Mouse (Mus musculus) stomach, embryonic 14.5 days (tissue): Measurements from ENCODE around the gene B3galt6. TPM values are rescaled to one million over a fixed set of nuclear protein-coding genes. Genes with fewer than 3 reads are reported as not detected.
A peak's percentile ranks its signal among the peaks of the same experiment; 100 is the strongest.

Source experiments
- ATAC-seq: fragments of 200-750 bp; cut with Nextera tagmentation; 2 replicates; pipeline ENCODE4 v1.8.0; 2017; ENCODE audit warnings: low read depth, moderate TSS enrichment; ENCODE audit not compliant: insufficient number of reproducible peaks, insufficient read depth, low FRiP score
- H3K27ac ChIP-seq: fragments of 300-500 bp; sonication (generic); 2 replicates; pipeline ENCODE4 v1.5.1; 2014; ENCODE audit warnings: mild to moderate bottlenecking, low read length, moderate library complexity, mixed read lengths
- H3K27me3 ChIP-seq: fragments of 300-500 bp; sonication (generic); 2 replicates; pipeline ENCODE4 v1.6.1; 2014; ENCODE audit warnings: low read length, control low read depth, mixed read lengths; ENCODE audit not compliant: control insufficient read depth, insufficient read depth
- H3K36me3 ChIP-seq: fragments of 300-500 bp; sonication (generic); 2 replicates; pipeline ENCODE4 v1.6.1; 2014; ENCODE audit warnings: mild to moderate bottlenecking, control low read depth, low read length, moderate library complexity, mixed read lengths; ENCODE audit not compliant: control insufficient read depth, insufficient read depth
- H3K4me1 ChIP-seq: fragments of 300-500 bp; sonication (generic); 2 replicates; pipeline ENCODE4 v1.6.1; 2014; ENCODE audit warnings: low read length, control low read depth, mixed read lengths; ENCODE audit not compliant: control insufficient read depth, insufficient read depth
- H3K4me2 ChIP-seq: fragments of 300-500 bp; sonication (generic); replicated peaks from 2 replicates; pipeline ENCODE4 v1.6.1; 2014; ENCODE audit warnings: low read depth, low read length, control low read depth
- H3K4me3 ChIP-seq: fragments of 300-500 bp; sonication (generic); 2 replicates; pipeline ENCODE4 v1.5.1; 2014; ENCODE audit warnings: low read depth, low read length, control low read depth
- H3K9ac ChIP-seq: fragments of 300-500 bp; sonication (generic); replicated peaks from 2 replicates; pipeline ENCODE4 v1.6.1; 2014; ENCODE audit warnings: low read depth, mild to moderate bottlenecking, control low read depth, low read length, moderate library complexity, mixed read lengths
- H3K9me3 ChIP-seq: fragments of 300-500 bp; sonication (generic); 2 replicates; pipeline ENCODE4 v1.6.1; 2016; ENCODE audit warnings: low read depth, low read length, control low read depth; ENCODE audit not compliant: control insufficient read depth
- WGBS: fragments of 180-500 bp; shearing (Covaris S2); extraction: QIAGEN DNeasy Blood & Tissue Kit; methylation state at CpG from one replicate; pipeline ENCODE4 v1.1.7; 2014; 5-methylcytosine and 5-hydroxymethylcytosine counted together
- polyA plus RNA-seq: library from polyadenylated mRNA; unstranded; fragments of >200 nt; fragmentation: Nextera tagmentation; extraction: Ambion mirVana; gene quantifications from 2 replicates; pipeline ENCODE4 v1.2.1, GENCODE M21; 2014

The B3galt6 gene
- polyA plus RNA-seq, 1 experiment from 2014 or later: 18.6 TPM

DNA sequence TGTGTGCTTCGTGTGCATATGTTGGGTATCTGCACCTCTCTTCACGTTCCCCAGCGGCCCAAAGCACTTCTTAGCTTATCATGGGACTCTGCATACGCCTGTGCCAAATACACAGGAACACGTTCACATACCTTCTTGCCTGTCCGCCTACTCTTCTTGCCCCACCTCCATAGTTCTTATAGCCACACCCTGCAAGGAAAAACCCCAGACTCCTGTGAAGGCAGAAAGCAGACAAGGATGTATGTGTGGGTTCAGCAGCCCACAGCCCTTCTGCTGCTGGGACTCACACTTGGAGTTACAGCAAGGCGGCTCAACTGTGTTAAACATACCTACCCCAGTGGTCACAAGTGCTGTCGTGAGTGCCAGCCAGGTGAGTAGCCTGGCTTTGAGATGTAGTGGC lies 21.2 kb upstream of the B3galt6 start, which contains the start of gene Tnfrsf4:
Gene Tnfrsf4 (plus strand): TSS at position 207 of the 400 bp plus-strand sequence.
- Histone ChIP-seq H3K27ac (no peak within 1 kb of the TSS), H3K36me3 (peaks cover 38% of the 10 kb centered on the region), H3K9ac (no peak within 1 kb of the TSS), H3K9me3 (no peaks in the 10 kb centered on the region), H3K4me1 (no peaks in the 10 kb centered on the region), H3K4me2 (no peak within 1 kb of the TSS), H3K27me3 (no peaks in the 10 kb centered on the region), H3K4me3 (no peak within 1 kb of the TSS)
- WGBS: 74% methylated on average over 8 of the region's 8 CpGs
- ATAC-seq: no peak

DNA sequence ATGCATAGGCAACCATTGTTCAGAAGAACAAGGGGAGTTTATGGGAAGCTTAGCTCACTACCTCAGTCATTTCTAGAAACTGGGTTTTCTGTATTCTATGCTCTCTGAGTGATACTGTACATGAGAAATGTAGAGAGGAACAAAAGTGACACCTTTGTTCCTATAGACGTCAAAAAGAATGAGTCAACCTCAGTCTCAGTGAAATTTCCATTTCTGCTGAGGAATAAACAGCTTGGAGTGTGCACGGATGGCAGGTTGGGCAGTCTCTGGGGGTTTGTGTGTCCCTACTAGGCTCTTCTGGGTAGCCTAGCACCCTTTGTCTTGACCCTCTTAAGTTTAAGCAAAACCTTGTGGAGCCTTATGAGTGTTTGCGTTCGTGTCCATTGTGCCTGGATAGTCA lies 15.9 kb upstream of the B3galt6 start:
- Histone ChIP-seq H3K9me3 (no peaks in the 10 kb centered on the region), H3K4me3 (no peak overlapping the region), H3K4me2 (no peak overlapping the region), H3K27ac (no peak overlapping the region), H3K27me3 (no peaks in the 10 kb centered on the region), H3K4me1 (no peaks in the 10 kb centered on the region), H3K36me3 (peaks cover 81% of the 10 kb centered on the region), H3K9ac (no peak overlapping the region)
- ATAC-seq: no peak
- 95% methylated on average over 4 of the region's 4 CpGs for WGBS

GRCm38 (mm10) chr4:156004109-156004508 lies 11.7 kb upstream of the B3galt6 start:
- Histone ChIP-seq H3K4me2 (no peak overlapping the region), H3K36me3 (peaks cover 79% of the 10 kb centered on the region), H3K9ac (no peak overlapping the region), H3K9me3 (no peaks in the 10 kb centered on the region), H3K27me3 (no peaks in the 10 kb centered on the region), H3K27ac (no peak overlapping the region), H3K4me3 (no peak overlapping the region), H3K4me1 (no peaks in the 10 kb centered on the region)
- 89% methylated on average over 3 of the region's 3 CpGs for WGBS
- no peak for ATAC-seq

DNA sequence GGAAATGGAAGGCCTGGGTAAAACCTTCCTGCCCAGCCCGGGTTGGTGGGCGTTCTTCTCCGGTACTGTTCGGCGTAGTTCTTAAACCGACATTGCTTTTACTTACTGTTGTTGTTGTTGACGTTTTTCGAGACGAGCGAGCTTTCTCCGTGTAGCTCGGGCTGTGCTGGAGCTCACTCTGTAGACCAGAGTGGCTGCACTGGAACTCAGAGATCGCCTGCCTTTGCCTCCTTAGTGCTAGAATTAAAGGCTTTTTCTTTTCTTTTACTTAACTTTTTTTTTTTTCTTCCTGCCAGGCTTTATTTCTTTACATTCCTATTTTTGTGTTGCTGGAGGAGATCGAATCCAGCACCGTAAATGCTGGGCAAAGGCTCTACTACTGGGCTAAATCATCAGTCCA lies 1.2 kb upstream of the B3galt6 start:
- WGBS: 4% methylated on average over 15 of the region's 15 CpGs
- Histone ChIP-seq H3K36me3 (peaks cover 19% of the 10 kb centered on the region; the same call in 1 of the 2 replicates), H3K27ac (no peak overlapping the region), H3K4me1 (peaks cover 15% of the 10 kb centered on the region; the same call in 1 of the 2 replicates), H3K4me3 (peak overlapping the region; percentile 72), H3K4me2 (peak overlapping the region; percentile 54), H3K9me3 (no peaks in the 10 kb centered on the region), H3K27me3 (no peaks in the 10 kb centered on the region), H3K9ac (peak overlapping the region; percentile 76)
- ATAC-seq: no peak

- peak; percentile 90 for ATAC-seq
Observed at GRCm38 (mm10) chr4:155992906-155993547, 578 bp upstream of the B3galt6 start.

DNA sequence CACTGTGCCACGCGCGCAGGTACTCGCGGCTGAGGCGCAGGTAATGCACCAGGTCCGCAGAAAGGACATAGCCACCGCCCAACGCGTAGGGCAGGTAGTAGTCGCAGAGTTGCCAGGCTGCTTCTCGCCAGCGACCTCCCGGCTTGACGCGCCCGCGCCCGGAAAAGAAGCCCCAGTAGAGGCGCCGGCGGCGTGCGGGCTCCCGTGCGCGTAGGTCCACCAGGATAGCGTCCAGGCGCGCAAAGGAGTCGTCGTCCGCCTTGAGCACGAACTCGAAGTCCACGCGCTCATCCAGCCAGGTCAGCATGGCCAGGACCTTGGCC lies 580 bp downstream of the B3galt6 start:
- H3K9me3 ChIP-seq: no peaks in the 10 kb centered on the region
- H3K27me3 ChIP-seq: no peaks in the 10 kb centered on the region
- H3K4me3 ChIP-seq: peak overlapping the region; percentile 72
- peaks cover 8% of the 10 kb centered on the region; the same call in 1 of the 2 replicates for H3K36me3 ChIP-seq
- peak overlapping the region; percentile 99 for H3K4me2 ChIP-seq
- ATAC-seq: peak; percentile 10
- H3K4me1 ChIP-seq: peaks cover 15% of the 10 kb centered on the region; the same call in 1 of the 2 replicates
- WGBS: 24% methylated on average over 33 of the region's 37 CpGs
- peak overlapping the region; percentile 69 for H3K9ac ChIP-seq
- peak overlapping the region; percentile 95 for H3K27ac ChIP-seq

More at GRCm38 (mm10) chr4:155992906-155993547, 578 bp upstream of the B3galt6 start:
- Histone ChIP-seq H3K27ac (peak overlapping the region; percentile 81), H3K4me3 (peak overlapping the region; percentile 72), H3K4me2 (peak overlapping the region; percentile 54), H3K36me3 (peaks cover 18% of the 10 kb centered on the region; the same call in 1 of the 2 replicates), H3K9me3 (no peaks in the 10 kb centered on the region), H3K4me1 (peaks cover 15% of the 10 kb centered on the region; the same call in 1 of the 2 replicates), H3K9ac (peak overlapping the region; percentile 76), H3K27me3 (no peaks in the 10 kb centered on the region)
- under 1% methylated on average over 70 of the region's 70 CpGs for WGBS

GRCm38 (mm10) chr4:155991211-155991907 lies 1.1 kb downstream of the B3galt6 start:
- 83% methylated on average over 22 of the region's 22 CpGs for WGBS
- Histone ChIP-seq H3K27me3 (no peaks in the 10 kb centered on the region), H3K4me1 (peaks cover 15% of the 10 kb centered on the region; the same call in 1 of the 2 replicates), H3K9me3 (no peaks in the 10 kb centered on the region), H3K36me3 (peaks cover 4% of the 10 kb centered on the region; the same call in 1 of the 2 replicates), H3K9ac (peak overlapping the region; percentile 69), H3K4me3 (peak overlapping the region; percentile 72), H3K27ac (peak overlapping the region; percentile 95; the same call in 1 of the 2 replicates), H3K4me2 (peak overlapping the region; percentile 99)
- ATAC-seq: no peak

DNA sequence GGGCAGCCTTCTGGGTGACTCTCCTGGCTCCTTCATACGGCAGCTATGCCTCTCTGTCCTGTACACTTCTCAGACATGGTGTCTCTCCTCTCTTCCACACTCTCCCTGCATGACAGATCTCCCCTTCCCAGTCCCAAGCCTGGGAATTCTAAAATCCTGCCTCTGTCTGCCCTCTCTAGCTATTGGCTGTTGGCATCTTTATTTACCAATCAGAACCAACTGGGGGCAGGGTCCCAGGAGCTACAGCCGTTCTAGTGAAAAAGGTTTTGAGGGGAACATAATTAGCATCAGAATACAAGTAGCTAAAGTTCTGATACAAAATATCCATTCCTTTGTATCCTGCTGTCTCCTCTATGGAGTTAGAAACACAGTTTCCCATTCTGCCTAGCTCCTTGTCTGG lies 8.7 kb downstream of the B3galt6 start:
- WGBS: 15% methylated on average over 2 of the region's 2 CpGs
- Histone ChIP-seq H3K4me1 (no peaks in the 10 kb centered on the region), H3K4me2 (no peak overlapping the region), H3K27ac (no peak overlapping the region), H3K36me3 (no peaks in the 10 kb centered on the region), H3K9ac (no peak overlapping the region), H3K27me3 (no peaks in the 10 kb centered on the region), H3K4me3 (no peak overlapping the region), H3K9me3 (no peaks in the 10 kb centered on the region)
- no peak for ATAC-seq
